Mouse (Mus musculus) heart, adult 2 months (tissue): ENCODE results near the gene Itsn1.

Source experiments
- CTCF ChIP-seq: fragments of 200-600 bp; IDR thresholded peaks from 2 replicates; pipeline ENCODE4 v1.8.1; 2022; ENCODE audit warnings: antibody characterized with exemption, mild to moderate bottlenecking, moderate library complexity
- EP300 ChIP-seq: fragments of 200-500 bp; IDR thresholded peaks from 2 replicates; pipeline ENCODE4 v1.6.1; 2011; ENCODE audit warnings: low read depth, low read length, control low read depth; ENCODE audit not compliant: insufficient read depth

- TF ChIP-seq EP300 (no peak), CTCF (no peak)
Observed at GRCm38 (mm10) chr16:91906672-91907071, 177.6 kb downstream of the Itsn1 start.
